Mouse (Mus musculus): ENCODE data around the gene Srsf1.
A peak's percentile ranks its signal among the peaks of the same experiment; 100 is the strongest.

Gene Srsf1

GRCm38 (mm10) chr11:88046944-88047794 lies at the start of gene Srsf1:
Gene Srsf1, plus strand, starts transcription at chr11:88047373.
- peak; percentile 97 for DNase-seq

- no peak for DNase-seq
Measured at GRCm38 (mm10) chr11:87999751-88000150, 47.4 kb upstream of the Srsf1 start.

GRCm38 (mm10) chr11:88002738-88003137 lies 44.4 kb upstream of the Srsf1 start:
- no peak for DNase-seq

GRCm38 (mm10) chr11:88004123-88004522 lies 43.0 kb upstream of the Srsf1 start:
- no peak for DNase-seq

- DNase-seq: no peak
Measured at GRCm38 (mm10) chr11:88008641-88009040, 38.5 kb upstream of the Srsf1 start.

- DNase-seq: no peak
Measured at GRCm38 (mm10) chr11:88009542-88010190, 37.5 kb upstream of the Srsf1 start.

GRCm38 (mm10) chr11:88011208-88011913 lies 35.8 kb upstream of the Srsf1 start:
- DNase-seq: peak; percentile 3

GRCm38 (mm10) chr11:88011914-88012419 lies 35.2 kb upstream of the Srsf1 start:
- no peak for DNase-seq

- no peak for DNase-seq
Measured at GRCm38 (mm10) chr11:88012621-88013244, 34.4 kb upstream of the Srsf1 start.

- DNase-seq: no peak
Measured at GRCm38 (mm10) chr11:88013632-88014031, 33.5 kb upstream of the Srsf1 start.

GRCm38 (mm10) chr11:88015161-88015560 lies 32.0 kb upstream of the Srsf1 start:
- DNase-seq: no peak

- DNase-seq: no peak
Measured at GRCm38 (mm10) chr11:88015795-88016194, 31.4 kb upstream of the Srsf1 start.

- no peak for DNase-seq
Measured at GRCm38 (mm10) chr11:88023933-88024332, 23.2 kb upstream of the Srsf1 start.

- DNase-seq: no peak
Measured at GRCm38 (mm10) chr11:88027391-88028035, 19.7 kb upstream of the Srsf1 start.

- DNase-seq: no peak
Measured at GRCm38 (mm10) chr11:88028193-88028684, 18.9 kb upstream of the Srsf1 start.

GRCm38 (mm10) chr11:88030219-88030618 lies 17.0 kb upstream of the Srsf1 start:
- DNase-seq: no peak

GRCm38 (mm10) chr11:88030836-88031235 lies 16.3 kb upstream of the Srsf1 start:
- no peak for DNase-seq

GRCm38 (mm10) chr11:88031753-88032152 lies 15.4 kb upstream of the Srsf1 start:
- no peak for DNase-seq

GRCm38 (mm10) chr11:88035970-88036369 lies 11.2 kb upstream of the Srsf1 start:
- no peak for DNase-seq

- DNase-seq: no peak
Measured at GRCm38 (mm10) chr11:88036761-88037251, 10.4 kb upstream of the Srsf1 start.

GRCm38 (mm10) chr11:88037386-88037785 lies 9.8 kb upstream of the Srsf1 start:
- DNase-seq: no peak

- DNase-seq: no peak
Measured at GRCm38 (mm10) chr11:88039066-88039465, 8.1 kb upstream of the Srsf1 start.
